Mouse (Mus musculus): ENCODE measurements around the gene Olfr156.
"Not testable (repeated sequence)": the region's sequence is repeated elsewhere in the genome, so short reads cannot be mapped to it uniquely, and the experiment has no call there.

The Olfr156 gene

GRCm38 (mm10) chr4:43823845-43824337 lies at the start of gene Olfr156:
TSS of gene Olfr156 (minus strand) at chr4:43823895.
- no peak for DNase-seq (ENCODE audit: low read depth, low spot score)

GRCm38 (mm10) chr4:43869821-43870220 lies 46.1 kb upstream of the Olfr156 start:
- no peak for DNase-seq (ENCODE audit: low read depth, low spot score)

GRCm38 (mm10) chr4:43863298-43863697 lies 39.6 kb upstream of the Olfr156 start:
- DNase-seq (ENCODE audit: low read depth, low spot score), result no peak

GRCm38 (mm10) chr4:43860744-43861519 lies 37.2 kb upstream of the Olfr156 start:
- DNase-seq (ENCODE audit: low read depth, low spot score), result no peak

GRCm38 (mm10) chr4:43859886-43860285 lies 36.2 kb upstream of the Olfr156 start:
- no peak for DNase-seq (ENCODE audit: low read depth, low spot score)

- no peak for DNase-seq (ENCODE audit: low read depth, low spot score)
These were observed 30.4 kb upstream of the Olfr156 start for GRCm38 (mm10) chr4:43854101-43854500.

GRCm38 (mm10) chr4:43851265-43851664 lies 27.6 kb upstream of the Olfr156 start, which contains the start of gene Olfr155:
TSS of gene Olfr155 (plus strand) at chr4:43851565.
- DNase-seq (ENCODE audit: low read depth, low spot score), result no peak

- no peak for DNase-seq (ENCODE audit: low read depth, low spot score)
These were observed 16.4 kb upstream of the Olfr156 start, which contains the start of gene Olfr157 for GRCm38 (mm10) chr4:43840101-43840500. TSS of gene Olfr157 (minus strand) at chr4:43840201.

- no peak for DNase-seq (ENCODE audit: low read depth, low spot score)
These were observed 14.6 kb upstream of the Olfr156 start for GRCm38 (mm10) chr4:43838326-43838725.

- no peak for DNase-seq (ENCODE audit: low read depth, low spot score)
These were observed 11.1 kb upstream of the Olfr156 start for GRCm38 (mm10) chr4:43834749-43835148.

GRCm38 (mm10) chr4:43833752-43834151 lies 10.1 kb upstream of the Olfr156 start:
- no peak for DNase-seq (ENCODE audit: low read depth, low spot score)

- no peak for DNase-seq (ENCODE audit: low read depth, low spot score)
These were observed 8.3 kb upstream of the Olfr156 start for GRCm38 (mm10) chr4:43832031-43832430.

GRCm38 (mm10) chr4:43828806-43829205 lies 5.1 kb upstream of the Olfr156 start:
- no peak for DNase-seq (ENCODE audit: low read depth, low spot score)

GRCm38 (mm10) chr4:43822896-43823550 lies 672 bp downstream of the Olfr156 start:
- no peak for DNase-seq (ENCODE audit: low read depth, low spot score)

GRCm38 (mm10) chr4:43798936-43799335 lies 24.8 kb downstream of the Olfr156 start:
- DNase-seq (ENCODE audit: low read depth, low spot score), result no peak

GRCm38 (mm10) chr4:43795844-43796243 lies 27.9 kb downstream of the Olfr156 start:
- not testable (repeated sequence) for DNase-seq (ENCODE audit: low read depth, low spot score)

GRCm38 (mm10) chr4:43795296-43795695 lies 28.4 kb downstream of the Olfr156 start:
- DNase-seq (ENCODE audit: low read depth, low spot score), result no peak

- no peak for DNase-seq (ENCODE audit: low read depth, low spot score)
These were observed 51.4 kb downstream of the Olfr156 start for GRCm38 (mm10) chr4:43772304-43772703.

GRCm38 (mm10) chr4:43771626-43772025 lies 52.1 kb downstream of the Olfr156 start:
- DNase-seq (ENCODE audit: low read depth, low spot score), result no peak

GRCm38 (mm10) chr4:43770909-43771308 lies 52.8 kb downstream of the Olfr156 start, which contains the start of gene Olfr159:
TSS of gene Olfr159 (minus strand) at chr4:43771009.
- no peak for DNase-seq (ENCODE audit: low read depth, low spot score)

Data from brain, embryonic 18.5 days (tissue).